Mouse (Mus musculus) small intestine, adult 2 months (tissue): ENCODE measurements around the gene Fam167b. TPM values are rescaled to one million over a fixed set of nuclear protein-coding genes. Genes with fewer than 3 reads are reported as not detected.

Source experiments
- H3K27ac ChIP-seq: fragments of 200-500 bp; 2 replicates; pipeline ENCODE4 v1.5.1; 2012; ENCODE audit warnings: low read depth, low read length, control low read depth, inconsistent platforms; ENCODE audit not compliant: insufficient read depth
- H3K27me3 ChIP-seq: fragments of 200-500 bp; 2 replicates; pipeline ENCODE4 v1.6.1; 2012; ENCODE audit warnings: mild to moderate bottlenecking, moderate library complexity, low read length, inconsistent platforms; ENCODE audit not compliant: control insufficient read depth, insufficient read depth
- H3K36me3 ChIP-seq: fragments of 200-500 bp; 2 replicates; pipeline ENCODE4 v1.6.1; 2012; ENCODE audit warnings: mild to moderate bottlenecking, low read length, control low read depth, inconsistent platforms; ENCODE audit not compliant: control insufficient read depth, insufficient read depth
- H3K4me1 ChIP-seq: fragments of 200-500 bp; 2 replicates; pipeline ENCODE4 v1.6.1; 2012; ENCODE audit warnings: low read length, inconsistent platforms, mixed read lengths; ENCODE audit not compliant: control insufficient read depth, insufficient read depth, insufficient read length
- H3K4me3 ChIP-seq: fragments of 200-500 bp; 2 replicates; pipeline ENCODE4 v1.5.1; 2012; ENCODE audit warnings: low read depth, mild to moderate bottlenecking, control low read depth, inconsistent platforms, low read length, moderate library complexity
- CTCF ChIP-seq: fragments of 200-500 bp; IDR thresholded peaks from 2 replicates; pipeline ENCODE4 v1.5.1; 2012; ENCODE audit warnings: low read depth, mild to moderate bottlenecking, control low read depth, inconsistent platforms, low read length, moderate library complexity, mixed read lengths; ENCODE audit not compliant: insufficient replicate concordance, insufficient read length; ENCODE audit errors: extremely low read depth
- POLR2A ChIP-seq: fragments of 200-500 bp; IDR thresholded peaks from 2 replicates; pipeline ENCODE4 v1.6.1; 2012; ENCODE audit warnings: low read depth, mild to moderate bottlenecking, control low read depth, inconsistent platforms, low read length, moderate library complexity
- WGBS: fragments of 180-500 bp; shearing (Covaris S2); methylation state at CpG from one replicate; pipeline ENCODE4 v1.1.7; 2018; 5-methylcytosine and 5-hydroxymethylcytosine counted together
- polyA plus RNA-seq: library from polyadenylated mRNA; depleted of rRNA; stranded (reverse); fragments of >200 nt; gene quantifications from 2 replicates; pipeline ENCODE4 v1.2.3, GENCODE M21; 2012

Gene Fam167b
- polyA plus RNA-seq, 1 experiment: 1.3 TPM

DNA sequence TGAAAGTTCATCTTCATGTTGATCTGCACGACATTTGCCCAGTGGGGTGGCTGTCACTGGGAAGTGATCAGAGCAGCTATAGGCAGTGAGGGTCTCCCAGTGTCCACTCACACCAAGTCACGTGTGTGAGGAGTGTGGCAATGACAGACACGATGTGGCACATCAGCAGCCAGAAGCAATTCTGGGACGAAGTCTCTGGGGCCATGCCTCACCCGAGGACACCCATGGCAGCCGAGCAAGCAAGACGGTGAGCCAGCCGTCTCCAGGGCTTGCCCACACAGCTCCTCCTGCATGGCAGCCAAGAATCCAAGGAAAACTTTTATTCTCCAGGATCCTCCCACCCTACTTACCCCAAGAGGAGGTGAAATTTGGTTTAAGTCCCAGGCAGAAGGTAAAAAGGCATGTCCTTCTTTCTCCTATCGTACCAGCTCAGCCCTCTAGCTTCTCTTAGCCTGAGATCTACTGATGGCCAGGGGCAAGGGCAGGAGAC lies 37.5 kb upstream of the Fam167b start:
- no peak overlapping the region for H3K27ac ChIP-seq
- H3K36me3 ChIP-seq: no peaks in the 10 kb centered on the region
- peaks cover 5% of the 10 kb centered on the region; the same call in 1 of the 2 replicates for H3K4me1 ChIP-seq
- 86% methylated on average over 9 of the region's 9 CpGs for WGBS
- no peaks in the 10 kb centered on the region for H3K27me3 ChIP-seq
- TF ChIP-seq CTCF: no peak
- no peak for TF ChIP-seq POLR2A
- H3K4me3 ChIP-seq: no peak overlapping the region

DNA sequence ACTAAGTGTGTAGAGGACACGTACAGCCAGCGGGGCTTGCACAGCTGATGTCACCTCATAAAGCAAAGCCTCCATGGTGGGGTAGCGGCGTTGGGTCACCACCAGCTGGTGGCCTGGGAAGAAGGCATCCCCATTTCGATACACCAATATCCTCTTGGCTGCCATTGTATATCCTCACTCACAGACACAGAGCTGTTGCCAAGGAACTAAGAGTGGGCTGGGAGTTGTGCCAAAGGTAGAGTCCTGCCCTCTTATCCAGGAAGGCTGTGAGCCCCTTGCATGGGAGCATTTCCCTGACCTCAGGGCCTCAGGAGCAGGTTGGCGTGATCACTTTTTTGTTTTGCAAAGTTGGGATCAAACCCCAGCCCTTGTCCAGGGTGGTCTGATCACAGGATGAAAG lies 35.7 kb upstream of the Fam167b start, which contains the start of gene Dcdc2b:
Dcdc2b (minus strand) TSS at position 165 of the 400 bp plus-strand sequence.
- Histone ChIP-seq H3K36me3 (peaks cover 2% of the 10 kb centered on the region; the same call in 1 of the 2 replicates), H3K4me1 (peaks cover 5% of the 10 kb centered on the region; the same call in 1 of the 2 replicates), H3K4me3 (no peak within 1 kb of the TSS), H3K27me3 (no peaks in the 10 kb centered on the region), H3K27ac (no peak within 1 kb of the TSS)
- TF ChIP-seq CTCF (no peak), POLR2A (no peak)
- 76% methylated on average over 6 of the region's 6 CpGs for WGBS

DNA sequence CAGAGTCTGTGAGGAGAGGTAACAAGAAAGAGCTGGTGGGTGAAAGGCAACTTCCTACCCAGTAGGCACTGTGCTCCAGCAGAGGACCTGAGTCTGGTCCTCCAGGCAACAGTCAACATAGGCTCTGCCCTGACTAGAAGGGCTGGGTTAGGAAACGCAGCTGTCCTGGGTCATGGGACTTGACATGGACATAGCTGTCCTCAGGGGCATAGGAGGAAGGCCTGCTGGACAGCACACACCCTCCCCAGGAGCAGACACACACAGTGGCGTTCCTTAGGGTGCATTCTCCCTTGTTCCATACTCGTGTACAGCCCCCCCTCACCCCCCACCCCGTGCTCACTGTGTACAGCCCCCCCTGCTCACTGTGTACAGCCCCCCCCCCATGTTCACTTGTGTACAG lies 32.1 kb upstream of the Fam167b start:
- Histone ChIP-seq H3K4me3 (no peak overlapping the region), H3K27ac (no peak overlapping the region), H3K36me3 (peaks cover 21% of the 10 kb centered on the region), H3K27me3 (no peaks in the 10 kb centered on the region), H3K4me1 (no peaks in the 10 kb centered on the region)
- TF ChIP-seq POLR2A: no peak
- TF ChIP-seq CTCF: no peak
- 62% methylated on average over 4 of the region's 4 CpGs for WGBS

GRCm38 (mm10) chr4:129610026-129610425 lies 31.7 kb upstream of the Fam167b start:
- TF ChIP-seq CTCF (no peak), POLR2A (no peak)
- H3K27me3 ChIP-seq: no peaks in the 10 kb centered on the region
- peaks cover 23% of the 10 kb centered on the region for H3K36me3 ChIP-seq
- no peaks in the 10 kb centered on the region for H3K4me1 ChIP-seq
- H3K27ac ChIP-seq: no peak overlapping the region
- H3K4me3 ChIP-seq: no peak overlapping the region
- WGBS: 69% methylated on average over 4 of the region's 4 CpGs

GRCm38 (mm10) chr4:129609139-129609631 lies 30.8 kb upstream of the Fam167b start:
- TF ChIP-seq POLR2A (no peak), CTCF (no peak)
- Histone ChIP-seq H3K27me3 (no peaks in the 10 kb centered on the region), H3K36me3 (peaks cover 29% of the 10 kb centered on the region), H3K4me3 (no peak overlapping the region), H3K27ac (no peak overlapping the region), H3K4me1 (no peaks in the 10 kb centered on the region)
- WGBS: 73% methylated on average over 12 of the region's 12 CpGs

DNA sequence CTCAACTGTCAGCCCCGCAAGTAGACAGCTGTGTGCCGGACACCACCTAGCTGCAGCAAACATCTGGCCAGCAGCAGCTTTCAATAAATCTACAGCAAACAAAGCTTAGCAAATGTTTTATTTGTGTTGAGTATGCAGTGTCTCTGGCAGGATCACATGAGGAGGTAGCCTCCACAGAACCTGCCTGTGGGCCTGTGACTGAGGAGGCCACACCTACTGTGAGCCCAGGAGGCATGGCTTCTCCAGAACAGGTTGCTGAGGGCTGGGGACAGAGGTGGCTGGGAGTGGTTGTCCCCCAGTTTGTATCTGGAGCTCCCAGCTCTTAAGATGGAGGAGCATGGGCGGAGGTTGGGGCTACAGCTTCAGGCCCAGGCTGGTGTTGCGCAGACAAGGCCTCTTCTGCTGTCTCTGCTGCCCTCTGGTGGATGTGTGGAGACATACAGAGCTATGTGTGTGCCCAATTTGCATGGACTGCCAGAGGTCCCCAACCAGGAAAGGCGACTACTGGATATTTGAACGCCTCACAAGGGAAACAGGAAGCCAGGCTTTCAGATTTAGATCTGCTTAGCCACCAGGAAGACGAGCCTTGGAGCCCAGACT lies 30.2 kb upstream of the Fam167b start:
- Histone ChIP-seq H3K27me3 (no peaks in the 10 kb centered on the region), H3K27ac (no peak overlapping the region), H3K4me3 (no peak overlapping the region), H3K4me1 (no peaks in the 10 kb centered on the region), H3K36me3 (peaks cover 33% of the 10 kb centered on the region)
- TF ChIP-seq POLR2A: no peak; the same call in 1 of the 2 replicates
- TF ChIP-seq CTCF: peak; percentile 88
- 33% methylated on average over 7 of the region's 7 CpGs for WGBS
